Mouse (Mus musculus) hindbrain, embryonic 10.5 days (tissue): Measurements from ENCODE around the gene Usp42. TPM values are rescaled to one million over a fixed set of nuclear protein-coding genes. Genes with fewer than 3 reads are reported as not detected.

ENCODE experiments used
- DNase-seq: peaks from one replicate; pipeline ENCODE4 v3.0.0-alpha.2; 2017; ENCODE audit warnings: low spot score
- H3K27ac ChIP-seq: fragments of 300-500 bp; sonication (generic); 2 replicates; pipeline ENCODE4 v1.5.1; 2016; ENCODE audit warnings: mild to moderate bottlenecking, moderate library complexity
- H3K27me3 ChIP-seq: fragments of 300-500 bp; sonication (generic); 2 replicates; pipeline ENCODE4 v1.6.1; 2016; ENCODE audit warnings: mild to moderate bottlenecking; ENCODE audit not compliant: poor library complexity, insufficient read depth, severe bottlenecking
- H3K36me3 ChIP-seq: fragments of 300-500 bp; sonication (generic); 2 replicates; pipeline ENCODE4 v1.6.1; 2016; ENCODE audit warnings: mild to moderate bottlenecking, moderate library complexity
- H3K4me1 ChIP-seq: fragments of 300-500 bp; sonication (generic); replicated peaks from 2 replicates; pipeline ENCODE4 v1.6.1; 2016; ENCODE audit warnings: mild to moderate bottlenecking
- H3K4me3 ChIP-seq: fragments of 300-500 bp; sonication (generic); 2 replicates; pipeline ENCODE4 v1.5.1; 2016; ENCODE audit warnings: mild to moderate bottlenecking, moderate library complexity
- H3K9me3 ChIP-seq: fragments of 300-500 bp; sonication (generic); 2 replicates; pipeline ENCODE4 v1.6.1; 2016; ENCODE audit warnings: mild to moderate bottlenecking, moderate library complexity
- WGBS: fragments of 180-500 bp; shearing (Covaris S2); methylation state at CpG from one replicate; pipeline ENCODE4 v1.1.7; 2016; 5-methylcytosine and 5-hydroxymethylcytosine counted together
- polyA plus RNA-seq: library from polyadenylated mRNA; unstranded; fragments of >200 nt; fragmentation: Nextera tagmentation; extraction: Ambion mirVana; gene quantifications from 2 replicates; pipeline ENCODE4 v1.2.1, GENCODE M21; 2016

Usp42 gene
- polyA plus RNA-seq, 1 experiment from 2014 or later: 27.0 TPM

GRCm38 (mm10) chr5:143683696-143684095, 48.4 kb downstream of the Usp42 start:
- H3K27ac ChIP-seq: peak overlapping the region; percentile 50; the same call in 1 of the 2 replicates
- no peak for DNase-seq
- no peak overlapping the region for H3K4me3 ChIP-seq
- 66% methylated on average over 6 of the region's 6 CpGs for WGBS
- peaks cover 12% of the 10 kb centered on the region for H3K4me1 ChIP-seq
- H3K9me3 ChIP-seq: no peaks in the 10 kb centered on the region
- H3K36me3 ChIP-seq: peaks cover 20% of the 10 kb centered on the region
- H3K27me3 ChIP-seq: no peaks in the 10 kb centered on the region

- Histone ChIP-seq H3K27ac (no peak overlapping the region), H3K4me3 (no peak overlapping the region), H3K9me3 (no peaks in the 10 kb centered on the region), H3K27me3 (no peaks in the 10 kb centered on the region), H3K36me3 (no peaks in the 10 kb centered on the region), H3K4me1 (peaks cover 12% of the 10 kb centered on the region)
- 77% methylated on average over 6 of the region's 6 CpGs for WGBS
- no peak for DNase-seq
These were observed 52.4 kb downstream of the Usp42 start for GRCm38 (mm10) chr5:143679654-143680053.

- H3K9me3 ChIP-seq: no peaks in the 10 kb centered on the region
- WGBS: 85% methylated on average over 6 of the region's 6 CpGs
- no peaks in the 10 kb centered on the region for H3K36me3 ChIP-seq
- DNase-seq: no peak
- no peak overlapping the region for H3K4me3 ChIP-seq
- H3K27me3 ChIP-seq: no peaks in the 10 kb centered on the region
- H3K27ac ChIP-seq: no peak overlapping the region
- peaks cover 6% of the 10 kb centered on the region for H3K4me1 ChIP-seq
These were observed 53.3 kb downstream of the Usp42 start for GRCm38 (mm10) chr5:143678634-143679271.

- no peaks in the 10 kb centered on the region for H3K9me3 ChIP-seq
- no peaks in the 10 kb centered on the region for H3K36me3 ChIP-seq
- no peak overlapping the region for H3K4me3 ChIP-seq
- H3K4me1 ChIP-seq: no peaks in the 10 kb centered on the region
- no peak overlapping the region for H3K27ac ChIP-seq
- H3K27me3 ChIP-seq: no peaks in the 10 kb centered on the region
- no peak for DNase-seq
- WGBS: 89% methylated on average over 4 of the region's 4 CpGs
These were observed 54.7 kb downstream of the Usp42 start for GRCm38 (mm10) chr5:143677363-143677762.

- no peak overlapping the region for H3K27ac ChIP-seq
- H3K4me3 ChIP-seq: no peak overlapping the region
- no peaks in the 10 kb centered on the region for H3K27me3 ChIP-seq
- H3K4me1 ChIP-seq: no peaks in the 10 kb centered on the region
- DNase-seq: no peak
- no peaks in the 10 kb centered on the region for H3K36me3 ChIP-seq
- WGBS: 87% methylated on average over 5 of the region's 5 CpGs
- no peaks in the 10 kb centered on the region for H3K9me3 ChIP-seq
These were observed 55.7 kb downstream of the Usp42 start for GRCm38 (mm10) chr5:143676218-143676985.

GRCm38 (mm10) chr5:143674576-143674975, 57.5 kb downstream of the Usp42 start:
- Histone ChIP-seq H3K9me3 (no peaks in the 10 kb centered on the region), H3K27me3 (no peaks in the 10 kb centered on the region), H3K36me3 (no peaks in the 10 kb centered on the region), H3K4me1 (peaks cover 1% of the 10 kb centered on the region; the same call in 1 of the 2 replicates), H3K27ac (no peak overlapping the region), H3K4me3 (no peak overlapping the region)
- 86% methylated on average over 5 of the region's 5 CpGs for WGBS
- DNase-seq: no peak

- Histone ChIP-seq H3K36me3 (no peaks in the 10 kb centered on the region), H3K27me3 (no peaks in the 10 kb centered on the region), H3K4me3 (no peak overlapping the region), H3K9me3 (no peaks in the 10 kb centered on the region), H3K4me1 (peaks cover 5% of the 10 kb centered on the region; the same call in 1 of the 2 replicates), H3K27ac (no peak overlapping the region)
- no peak for DNase-seq
- WGBS: 92% methylated on average over 6 of the region's 6 CpGs
These were observed 61.2 kb downstream of the Usp42 start for GRCm38 (mm10) chr5:143670740-143671415.

- Histone ChIP-seq H3K4me3 (no peak overlapping the region), H3K36me3 (no peaks in the 10 kb centered on the region), H3K27me3 (no peaks in the 10 kb centered on the region), H3K27ac (no peak overlapping the region), H3K9me3 (no peaks in the 10 kb centered on the region), H3K4me1 (peaks cover 5% of the 10 kb centered on the region; the same call in 1 of the 2 replicates)
- DNase-seq: no peak
- WGBS: 81% methylated on average over 2 of the region's 2 CpGs
These were observed 62.2 kb downstream of the Usp42 start for GRCm38 (mm10) chr5:143669839-143670238.

GRCm38 (mm10) chr5:143669393-143669792, 62.7 kb downstream of the Usp42 start:
- H3K36me3 ChIP-seq: no peaks in the 10 kb centered on the region
- no peaks in the 10 kb centered on the region for H3K27me3 ChIP-seq
- 44% methylated on average over 2 of the region's 2 CpGs for WGBS
- no peak overlapping the region for H3K4me3 ChIP-seq
- no peak overlapping the region for H3K27ac ChIP-seq
- H3K9me3 ChIP-seq: no peaks in the 10 kb centered on the region
- DNase-seq: peak; percentile 8
- peaks cover 5% of the 10 kb centered on the region; the same call in 1 of the 2 replicates for H3K4me1 ChIP-seq

GRCm38 (mm10) chr5:143668884-143669283, 63.2 kb downstream of the Usp42 start:
- H3K27me3 ChIP-seq: no peaks in the 10 kb centered on the region
- DNase-seq: no peak
- H3K27ac ChIP-seq: no peak overlapping the region
- WGBS: 61% methylated on average over 2 of the region's 2 CpGs
- no peaks in the 10 kb centered on the region for H3K36me3 ChIP-seq
- H3K4me1 ChIP-seq: peaks cover 5% of the 10 kb centered on the region; the same call in 1 of the 2 replicates
- H3K4me3 ChIP-seq: no peak overlapping the region
- no peaks in the 10 kb centered on the region for H3K9me3 ChIP-seq

GRCm38 (mm10) chr5:143666015-143666414, 66.1 kb downstream of the Usp42 start:
- Histone ChIP-seq H3K36me3 (no peaks in the 10 kb centered on the region), H3K9me3 (no peaks in the 10 kb centered on the region), H3K27me3 (no peaks in the 10 kb centered on the region), H3K27ac (no peak overlapping the region), H3K4me3 (no peak overlapping the region), H3K4me1 (peaks cover 5% of the 10 kb centered on the region; the same call in 1 of the 2 replicates)
- DNase-seq: no peak
- 96% methylated on average over 1 of the region's 1 CpGs for WGBS

GRCm38 (mm10) chr5:143665561-143665960, 66.5 kb downstream of the Usp42 start:
- 84% methylated on average over 2 of the region's 2 CpGs for WGBS
- H3K9me3 ChIP-seq: no peaks in the 10 kb centered on the region
- H3K27me3 ChIP-seq: no peaks in the 10 kb centered on the region
- H3K36me3 ChIP-seq: no peaks in the 10 kb centered on the region
- peaks cover 5% of the 10 kb centered on the region; the same call in 1 of the 2 replicates for H3K4me1 ChIP-seq
- no peak overlapping the region for H3K4me3 ChIP-seq
- no peak for DNase-seq
- no peak overlapping the region for H3K27ac ChIP-seq
